Mouse (Mus musculus) heart, postnatal 4 days (tissue): ENCODE measurements around the gene Gm5936. TPM values are rescaled to one million over a fixed set of nuclear protein-coding genes. Genes with fewer than 3 reads are reported as not detected.
A peak's percentile ranks its signal among the peaks of the same experiment; 100 is the strongest.
"Not testable (repeated sequence)": the region's sequence is repeated elsewhere in the genome, so short reads cannot be mapped to it uniquely, and the experiment has no call there.

Experiments
- DNase-seq: peaks from one replicate; pipeline ENCODE4 v3.0.0; 2021
- total RNA-seq, 2 experiments: library from RNA; stranded (reverse); gene quantifications; 2 replicates each; pipeline ENCODE4 v1.2.3; 2021

Gene Gm5936
- under 1 TPM in 1 of 2 experiments, not detected in 1; 0.11 TPM for total RNA-seq

DNA sequence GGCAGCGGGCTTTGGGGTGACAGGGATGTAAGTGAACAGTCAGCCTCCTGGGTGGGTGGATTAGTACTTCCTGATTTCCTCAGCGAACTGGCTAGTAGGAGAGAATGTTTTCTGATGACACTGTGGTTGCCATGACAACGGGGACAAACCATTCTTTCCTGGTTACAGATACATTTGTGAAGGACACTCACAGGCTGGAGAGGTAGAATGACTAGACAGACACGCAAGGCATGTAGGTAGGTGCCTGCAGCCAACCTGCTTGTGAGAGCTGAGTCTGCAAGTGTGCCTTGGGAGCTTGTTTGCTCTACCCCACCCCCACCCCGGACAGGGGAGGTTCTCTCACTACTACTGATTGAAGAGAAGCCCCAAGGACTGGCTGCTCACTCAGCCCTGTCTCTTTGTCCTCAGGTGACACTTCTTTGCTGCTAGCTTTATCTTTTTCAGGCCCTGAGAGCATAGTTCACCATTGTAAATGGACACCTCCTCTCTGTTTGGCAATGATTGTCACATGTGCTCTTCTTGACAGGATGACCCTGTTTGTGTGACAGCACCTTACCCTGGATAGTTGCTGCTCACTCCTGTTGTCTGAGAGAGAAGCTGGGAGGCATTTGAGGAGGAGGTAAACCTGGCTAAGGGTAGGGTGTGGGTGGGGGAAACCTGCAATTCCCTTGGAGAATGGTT lies at the start of gene Gm5936:
Gene Gm5936 (plus strand): TSS at position 355 of the 681 bp plus-strand sequence.
- DNase-seq = not testable (repeated sequence)

DNA sequence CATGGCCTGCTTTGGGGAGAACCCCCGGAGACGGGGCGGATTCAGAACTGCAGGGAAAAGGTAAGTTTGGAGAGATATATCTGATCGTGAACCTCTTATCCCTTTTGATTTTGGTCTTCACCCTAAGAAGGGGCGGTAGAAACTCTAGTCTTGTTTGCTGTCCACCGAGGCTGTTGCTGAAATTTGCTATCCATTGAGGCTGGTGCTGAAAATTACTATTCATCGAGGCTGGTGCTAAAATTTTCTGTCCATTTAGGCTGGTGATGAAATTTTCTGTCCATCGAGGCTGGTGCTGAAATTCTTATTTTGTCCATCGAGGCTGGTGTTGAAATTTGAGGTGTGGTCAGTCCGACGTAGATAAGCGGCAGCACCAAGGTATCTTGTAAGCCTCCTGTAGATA lies 19.1 kb downstream of the Gm5936 start:
- DNase-seq = not testable (repeated sequence)

DNA sequence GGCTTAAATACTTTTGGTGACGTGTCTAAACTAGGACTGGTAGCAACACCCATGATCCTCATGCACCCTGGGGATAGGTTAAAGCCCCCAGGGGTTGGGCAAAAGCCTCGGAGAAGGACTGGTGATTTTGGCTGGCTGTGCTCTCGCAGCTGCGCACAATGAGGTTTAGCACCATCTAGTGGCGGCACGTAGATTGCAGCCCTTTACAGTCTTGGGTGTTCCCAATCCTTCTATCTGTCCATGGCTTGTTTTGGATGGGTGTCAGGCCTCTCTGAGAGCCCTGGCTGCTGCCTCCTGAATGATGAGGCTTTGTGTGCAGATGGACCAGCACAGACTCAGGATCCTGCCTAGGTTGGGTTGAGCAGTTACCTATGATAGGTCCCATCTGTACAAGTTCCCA lies 43.1 kb downstream of the Gm5936 start:
- peak; percentile 29 for DNase-seq

Other genes with a start within 250 kb of the Gm5936 start
- not detected for gene Olfr1325, start 244.5 kb upstream of the Gm5936 start, total RNA-seq
- under 1 TPM in 1 of 2 experiments, not detected in 1; 0.29 TPM for gene Gm5640, start 191.6 kb upstream of the Gm5936 start, total RNA-seq
- not detected for gene Gm6890, start 96.3 kb upstream of the Gm5936 start, total RNA-seq
- 1 to 10 TPM; 2.0 to 2.5 TPM for gene Gab3, start 248.3 kb downstream of the Gm5936 start, total RNA-seq